Mouse (Mus musculus): ENCODE data around the gene Ablim1.

Gene Ablim1

GRCm38 (mm10) chr19:57103360-57103958 is 211.3 kb downstream of the Ablim1 start:
- no peak for DNase-seq (ENCODE audit: low spot score in 2 of 2)

- DNase-seq (ENCODE audit: low spot score in 2 of 2), result no peak
Observed at GRCm38 (mm10) chr19:57101986-57102385, 212.7 kb downstream of the Ablim1 start.

GRCm38 (mm10) chr19:57100753-57101446 is 213.8 kb downstream of the Ablim1 start:
- DNase-seq (ENCODE audit: low spot score in 2 of 2), result no peak

DNA sequence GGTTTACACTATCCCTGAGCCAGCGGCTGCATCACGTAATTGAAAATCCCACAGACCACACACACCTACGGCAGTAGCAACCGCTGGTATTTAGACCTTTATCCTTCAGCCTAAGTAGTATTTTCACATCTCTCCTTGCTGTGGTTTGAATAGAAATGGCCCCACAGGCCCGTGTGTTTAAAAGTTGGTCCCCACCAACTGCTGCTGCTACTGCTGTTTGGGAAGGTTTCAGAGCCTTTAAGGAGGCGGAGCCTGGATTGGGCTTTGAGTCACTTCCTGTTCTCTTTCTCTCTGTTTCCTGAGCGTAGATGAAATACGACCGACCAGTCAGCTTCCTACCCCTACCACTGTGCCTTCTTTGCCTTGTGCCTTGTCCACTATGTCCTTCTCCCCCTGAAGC is 214.7 kb downstream of the Ablim1 start:
- DNase-seq (ENCODE audit: low spot score in 2 of 2), result no peak

- no peak for DNase-seq (ENCODE audit: low spot score in 2 of 2)
Observed at GRCm38 (mm10) chr19:57099094-57099357, 215.7 kb downstream of the Ablim1 start.

DNA sequence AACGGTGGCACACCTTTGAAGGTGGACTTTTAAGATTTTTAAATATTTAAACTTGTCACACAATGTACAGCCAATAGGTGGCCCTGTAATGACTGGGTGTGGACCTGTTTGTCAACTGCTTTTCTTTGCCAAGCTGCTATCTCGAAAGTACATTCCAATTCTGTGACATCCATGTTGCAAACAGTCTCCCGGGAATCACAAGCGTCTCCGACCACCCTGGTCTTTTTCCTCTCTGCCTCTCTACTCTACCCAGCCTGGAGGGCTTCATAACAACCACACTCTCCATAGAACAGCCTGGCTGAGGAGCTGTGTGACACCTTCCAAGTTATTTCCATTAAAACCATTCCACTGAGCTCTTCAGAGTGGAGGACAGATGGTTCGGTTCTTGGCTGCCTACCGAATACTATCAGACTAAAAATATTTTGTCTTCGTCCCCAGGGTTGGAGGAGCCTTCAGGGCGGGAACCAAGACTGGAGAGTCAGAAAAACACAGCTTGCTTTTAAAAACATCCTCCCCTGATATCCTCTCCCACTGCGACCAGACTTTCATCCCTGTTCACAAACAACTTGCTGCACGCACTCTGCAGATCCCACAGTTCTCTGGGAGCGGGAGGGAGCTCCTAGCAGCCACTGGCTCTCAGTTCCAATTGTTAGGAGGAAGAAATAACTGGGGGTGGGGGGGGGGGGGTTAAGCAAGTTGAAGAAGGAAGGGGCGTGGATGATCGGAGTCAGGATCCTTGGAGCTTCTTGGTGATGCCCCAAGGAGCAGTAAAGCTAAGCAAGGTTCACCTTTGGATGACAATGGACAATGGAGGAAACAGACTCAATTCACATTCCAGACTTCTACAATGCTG is 216.3 kb downstream of the Ablim1 start:
- peak; percentile 39 to 44 for DNase-seq (ENCODE audit: low spot score in 2 of 2)

- no peak for DNase-seq (ENCODE audit: low spot score in 2 of 2)
Observed at GRCm38 (mm10) chr19:57095340-57095739, 219.4 kb downstream of the Ablim1 start.

DNA sequence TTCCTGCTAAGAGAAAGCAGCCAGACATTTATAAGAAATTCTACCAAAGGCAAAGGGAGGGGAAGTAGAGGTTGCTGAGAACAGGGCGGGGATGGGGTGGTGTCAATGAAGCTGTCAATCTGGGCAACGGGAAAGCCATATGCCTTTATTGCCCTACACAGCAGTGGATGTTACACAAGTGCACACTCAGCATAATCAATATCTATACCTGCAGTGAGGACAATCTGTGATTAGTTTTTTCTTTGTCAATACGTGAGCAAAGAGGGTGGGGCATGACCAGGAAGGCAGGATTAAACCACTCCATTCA is 221.1 kb downstream of the Ablim1 start:
- no peak for DNase-seq (ENCODE audit: low spot score in 2 of 2)

DNA sequence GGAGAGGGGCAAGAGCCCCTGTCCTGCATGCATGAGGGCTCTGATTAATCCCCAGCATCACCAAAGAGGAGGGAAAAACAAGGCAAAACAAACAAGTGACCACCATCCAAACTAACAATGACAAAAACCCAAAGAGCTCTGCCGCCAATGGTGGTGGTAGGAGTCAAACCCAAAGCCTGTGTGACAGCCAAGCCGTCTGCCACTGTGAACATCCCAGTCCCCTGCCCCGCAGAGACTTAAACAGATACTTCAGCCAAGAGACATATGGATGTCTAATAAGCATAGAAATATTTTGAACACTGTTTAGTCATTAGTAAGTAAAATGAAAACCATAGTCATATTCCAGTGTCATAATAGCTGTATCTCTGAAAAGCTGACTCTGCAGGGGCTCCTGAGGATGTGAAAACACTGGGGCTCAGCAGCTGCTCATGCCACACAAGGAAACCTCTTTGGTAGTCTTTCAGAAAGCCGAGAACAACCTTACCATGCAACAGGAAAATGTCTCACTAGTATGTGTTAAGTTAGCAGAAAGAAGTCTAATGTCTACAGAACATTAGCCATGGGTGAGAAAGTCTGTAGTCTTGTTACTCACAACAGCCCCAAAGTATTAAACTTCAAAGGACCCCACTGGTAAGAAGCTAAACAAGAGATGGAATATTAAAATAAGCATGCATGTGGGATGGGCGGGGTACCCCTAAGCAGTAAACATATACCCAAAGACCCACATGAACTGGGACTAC is 221.6 kb downstream of the Ablim1 start:
- DNase-seq (ENCODE audit: low spot score in 2 of 2), result no peak

DNA sequence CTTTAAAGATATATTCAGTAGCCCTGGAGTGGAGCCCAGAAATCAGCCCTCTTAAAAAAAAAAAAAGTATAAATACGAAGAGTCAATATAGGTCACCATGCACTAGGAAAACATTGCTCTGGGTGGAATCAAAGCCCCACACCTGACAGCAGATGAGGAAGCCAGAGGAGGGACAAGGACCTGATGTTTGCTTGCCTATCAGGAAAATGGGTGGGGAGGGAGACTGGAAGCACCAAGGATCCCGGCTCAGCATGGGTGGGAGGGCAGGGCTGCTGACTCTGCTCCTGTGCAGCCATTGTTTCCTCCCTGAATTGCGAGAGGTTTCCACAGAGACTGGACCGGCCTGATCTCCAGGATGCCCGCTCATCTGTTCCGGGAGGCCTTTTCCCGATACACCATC is 223.4 kb downstream of the Ablim1 start:
- DNase-seq (ENCODE audit: low spot score in 2 of 2), result no peak

DNA sequence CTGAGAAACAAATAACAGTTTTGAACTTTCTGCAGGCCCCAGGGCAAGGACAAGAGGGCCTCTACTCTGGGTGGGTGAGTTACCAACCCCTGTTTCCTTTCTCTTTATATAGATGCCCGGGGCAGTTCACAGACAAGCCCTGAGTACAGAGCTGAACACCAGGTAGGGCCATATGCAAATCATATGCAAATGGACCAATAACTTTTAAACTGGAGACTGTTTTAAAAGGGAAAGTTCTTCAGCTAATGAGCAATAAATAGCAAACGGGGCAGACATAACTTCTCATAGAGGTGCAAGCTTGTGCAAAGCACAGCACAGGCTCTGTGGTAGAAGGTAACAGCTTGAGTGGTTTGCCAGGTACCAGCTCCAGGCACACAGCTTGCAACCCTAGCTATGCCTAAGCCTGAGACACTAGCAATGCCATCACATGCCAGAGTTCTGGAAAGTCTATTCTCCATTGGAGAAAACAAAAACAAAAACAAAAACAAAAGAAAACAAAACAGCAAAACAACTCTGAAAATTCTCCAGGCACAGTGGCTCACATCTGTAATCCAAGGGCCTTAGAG is 225.8 kb downstream of the Ablim1 start:
- no peak for DNase-seq (ENCODE audit: low spot score in 2 of 2)

- DNase-seq (ENCODE audit: low spot score in 2 of 2), result no peak
Observed at GRCm38 (mm10) chr19:57084520-57085166, 230.1 kb downstream of the Ablim1 start.

- DNase-seq (ENCODE audit: low spot score in 2 of 2), result no peak
Observed at GRCm38 (mm10) chr19:57083887-57084286, 230.8 kb downstream of the Ablim1 start.

DNA sequence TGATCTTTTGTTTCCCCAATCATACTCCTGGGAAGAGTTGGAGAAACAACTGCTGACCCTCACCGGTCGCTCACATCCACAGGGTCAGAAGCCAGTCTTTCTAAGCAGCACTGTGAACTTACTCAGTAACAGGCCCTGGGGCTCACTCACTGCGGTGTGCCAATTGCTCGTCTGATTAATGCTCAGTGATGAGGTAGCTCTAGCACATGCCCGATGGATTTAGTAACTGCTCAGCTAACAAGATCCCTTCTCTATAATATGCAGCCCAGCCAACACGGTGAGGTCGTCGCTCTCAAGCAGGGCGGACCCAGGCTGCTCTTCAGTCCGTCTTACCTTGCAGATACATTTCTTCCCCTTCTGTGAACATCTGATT is 231.6 kb downstream of the Ablim1 start:
- DNase-seq (ENCODE audit: low spot score in 2 of 2), result no peak

DNA sequence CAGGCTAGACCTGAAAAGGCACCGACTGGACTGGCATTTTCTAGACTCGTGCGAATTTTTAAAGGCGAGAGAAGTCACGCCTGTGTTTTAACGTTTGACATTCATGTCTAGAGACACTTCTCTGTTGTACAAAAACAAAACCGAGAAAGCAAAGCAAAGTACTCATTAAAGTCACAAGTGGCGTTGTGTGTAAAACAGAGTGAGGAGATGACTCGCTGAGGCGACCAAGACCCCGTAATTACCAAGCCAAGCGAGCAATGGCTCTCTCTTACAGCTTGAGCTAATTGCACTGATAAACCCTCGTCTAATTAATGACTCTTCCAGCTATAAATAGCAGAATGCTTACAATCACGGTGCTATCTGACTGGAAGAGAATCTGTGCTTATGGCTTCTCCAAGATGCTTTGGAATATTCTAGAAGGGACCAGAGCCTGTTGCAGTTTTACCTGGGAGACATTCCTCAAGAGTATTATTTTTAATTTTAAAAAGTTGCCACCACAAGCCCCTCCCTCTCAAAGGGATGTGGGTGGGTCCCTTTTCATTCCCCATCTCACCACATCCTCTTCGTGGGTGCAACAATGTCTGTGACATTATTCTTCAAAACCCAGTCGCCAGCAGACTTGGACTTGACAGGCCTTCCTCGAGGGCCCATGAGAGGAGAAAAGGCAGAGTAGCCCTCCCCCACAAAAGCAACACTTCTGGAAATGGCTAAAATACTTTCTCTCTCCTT is 232.1 kb downstream of the Ablim1 start:
- DNase-seq (ENCODE audit: low spot score in 2 of 2), result no peak

GRCm38 (mm10) chr19:57081536-57081935 is 233.2 kb downstream of the Ablim1 start:
- DNase-seq (ENCODE audit: low spot score in 2 of 2), result no peak

DNA sequence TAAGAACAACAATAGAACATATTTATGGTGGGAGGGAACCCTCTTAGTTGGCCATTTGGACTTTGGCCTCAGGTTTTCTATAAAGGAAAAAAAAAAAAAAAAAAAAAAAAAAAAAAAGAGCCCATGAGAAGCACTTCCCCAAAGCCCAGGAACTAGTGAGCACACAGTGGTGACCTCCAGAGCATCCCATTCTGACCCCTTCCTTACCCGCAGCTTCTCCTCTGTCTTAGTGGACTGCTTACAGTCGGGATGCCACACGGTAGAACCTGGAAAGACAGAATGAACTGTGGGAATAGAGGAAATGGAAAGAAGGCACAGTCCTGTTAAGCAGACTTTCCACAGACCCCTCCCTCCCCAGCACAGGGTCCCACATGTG is 235.1 kb downstream of the Ablim1 start:
- DNase-seq (ENCODE audit: low spot score in 2 of 2), result no peak

DNA sequence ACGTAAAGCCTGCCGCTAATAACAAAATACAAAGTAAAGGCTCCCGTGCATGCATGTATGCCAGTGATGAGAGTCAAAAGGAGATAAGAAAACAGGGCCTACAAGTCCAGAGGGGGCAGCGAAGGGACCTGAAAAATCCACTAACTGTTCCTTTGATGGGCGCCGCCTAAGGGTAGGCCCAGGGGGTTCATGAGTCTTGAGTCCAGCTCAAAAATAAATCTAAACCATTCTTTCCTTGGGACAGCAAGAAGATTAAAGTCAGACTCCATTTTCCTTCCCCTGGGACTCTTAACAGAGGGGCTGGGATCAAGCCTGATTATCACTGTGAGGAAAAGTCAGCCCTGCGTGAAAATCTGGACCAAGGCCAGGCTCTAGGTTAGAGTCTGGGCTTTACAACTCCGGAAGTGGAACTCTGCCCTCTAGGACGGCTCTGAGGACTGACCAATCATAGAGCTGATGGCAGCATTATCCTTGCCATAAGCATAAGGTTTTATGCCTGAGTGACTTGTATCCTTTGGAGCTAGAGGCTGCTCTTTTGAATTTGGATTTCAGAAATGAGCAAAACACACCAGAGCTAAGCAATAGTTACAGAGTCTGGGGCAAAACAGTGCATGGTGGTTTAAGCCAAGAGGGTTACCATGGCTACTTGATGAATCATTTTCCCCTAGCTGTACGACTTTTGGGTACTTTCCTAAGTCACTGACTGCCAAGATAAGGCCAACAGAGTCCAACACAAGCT is 235.7 kb downstream of the Ablim1 start:
- no peak for DNase-seq (ENCODE audit: low spot score in 2 of 2)

- no peak for DNase-seq (ENCODE audit: low spot score in 2 of 2)
Observed at GRCm38 (mm10) chr19:57077826-57078699, 236.7 kb downstream of the Ablim1 start.

All from frontal cortex, postnatal 10 days (tissue).